Mouse (Mus musculus): Measurements from ENCODE around the gene Wnt7b.
A peak's percentile ranks its signal among the peaks of the same experiment; 100 is the strongest.

Gene Wnt7b

DNA sequence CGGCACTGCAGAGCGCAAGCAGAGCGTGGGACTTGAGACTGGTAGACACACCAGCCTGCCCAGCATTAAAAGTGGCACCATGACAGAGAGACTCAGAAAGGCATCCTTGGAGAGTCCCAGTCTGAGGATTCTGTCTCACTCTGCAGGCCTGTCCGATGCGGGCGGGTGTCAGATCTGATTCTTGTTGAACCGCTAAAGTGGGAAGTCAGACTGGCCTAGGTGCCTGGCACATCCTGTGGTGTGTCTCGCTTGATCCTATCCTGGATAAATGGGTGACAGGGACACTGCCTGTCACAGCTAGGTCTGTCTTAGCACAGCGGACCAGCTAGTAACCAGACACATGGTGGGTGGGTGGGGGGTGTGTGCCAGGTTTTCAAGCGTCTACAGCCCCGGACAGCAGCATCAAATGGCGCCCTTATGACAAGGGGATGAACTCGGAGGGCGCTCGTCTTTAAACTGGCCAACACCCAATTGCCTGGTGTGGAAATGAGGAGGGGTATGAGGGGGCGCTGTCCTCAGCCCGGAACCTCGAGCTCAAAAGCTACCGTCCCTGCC, at the start of gene Wnt7b:
Gene Wnt7b, minus strand, starts transcription at position 118 of the 555 bp plus-strand sequence.
- DNase-seq = no peak

GRCm38 (mm10) chr15:85631591-85631990, 49.3 kb upstream of the Wnt7b start:
- DNase-seq = no peak

GRCm38 (mm10) chr15:85629924-85630545, 47.8 kb upstream of the Wnt7b start:
- DNase-seq = peak; percentile 32 to 44

GRCm38 (mm10) chr15:85625666-85626279, 43.5 kb upstream of the Wnt7b start:
- peak; percentile 70 to 72 for DNase-seq

- no peak for DNase-seq
These were observed 39.9 kb upstream of the Wnt7b start for GRCm38 (mm10) chr15:85622213-85622612.

GRCm38 (mm10) chr15:85615537-85616100, 33.3 kb upstream of the Wnt7b start:
- DNase-seq = no peak

- DNase-seq = no peak
These were observed 32.8 kb upstream of the Wnt7b start for GRCm38 (mm10) chr15:85615075-85615474.

DNA sequence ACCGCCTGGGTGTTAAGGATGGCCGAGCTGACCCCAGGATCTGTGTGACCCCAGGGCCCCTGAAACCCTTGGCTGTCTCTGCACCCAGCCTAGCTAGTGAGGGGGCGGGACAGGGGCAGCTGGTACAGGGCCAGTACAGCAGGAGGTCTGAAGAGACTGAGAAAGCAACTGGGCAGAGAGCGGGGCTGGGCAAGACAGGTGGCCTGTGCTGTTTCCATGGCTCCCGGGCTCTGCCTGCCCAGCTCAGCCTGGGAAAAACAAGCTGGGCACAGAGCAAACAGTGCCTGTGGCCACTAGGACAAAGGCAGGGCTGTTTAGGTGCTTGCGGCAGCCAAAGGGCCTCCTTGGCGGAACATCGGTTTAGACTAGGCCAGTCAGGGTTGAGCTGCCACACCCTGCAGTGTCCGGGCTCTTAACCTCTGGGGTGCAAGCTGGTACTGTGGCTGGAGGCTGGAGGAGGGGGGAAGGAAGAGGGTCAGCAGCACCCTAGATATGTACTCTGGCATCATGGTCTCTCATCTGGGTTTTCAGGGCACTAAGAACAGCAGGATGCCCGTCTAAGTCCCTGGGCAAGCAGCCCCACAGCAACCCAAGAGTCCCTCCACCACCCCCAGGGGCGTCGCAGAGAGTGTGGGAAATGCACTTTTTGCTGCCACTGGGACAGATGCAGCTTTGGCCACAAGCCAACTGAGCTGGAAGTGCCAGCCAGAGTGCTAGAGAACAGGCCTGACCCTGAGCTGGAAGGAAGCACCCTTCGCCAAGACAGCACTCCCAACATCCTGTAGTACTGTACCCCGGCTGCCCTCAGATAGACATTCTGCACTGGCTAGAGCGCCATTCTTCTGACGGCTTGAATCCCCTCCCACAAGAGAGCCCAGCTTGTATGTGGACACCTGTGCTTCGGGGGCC, 31.3 kb upstream of the Wnt7b start:
- peak; percentile 67 to 78 for DNase-seq

GRCm38 (mm10) chr15:85612660-85613357, 30.5 kb upstream of the Wnt7b start:
- DNase-seq = peak; percentile 73 to 80

- peak; percentile 72 to 77 for DNase-seq
These were observed 29.6 kb upstream of the Wnt7b start for GRCm38 (mm10) chr15:85611701-85612520.

- peak; percentile 94 to 95 for DNase-seq
These were observed 28.4 kb upstream of the Wnt7b start for GRCm38 (mm10) chr15:85610618-85611218.

GRCm38 (mm10) chr15:85610120-85610519, 27.8 kb upstream of the Wnt7b start:
- DNase-seq = no peak

GRCm38 (mm10) chr15:85609266-85610004, 27.2 kb upstream of the Wnt7b start:
- DNase-seq = peak in 1 of 2 experiments; percentile 66

- DNase-seq = no peak
These were observed 23.8 kb upstream of the Wnt7b start for GRCm38 (mm10) chr15:85605962-85606610.

DNA sequence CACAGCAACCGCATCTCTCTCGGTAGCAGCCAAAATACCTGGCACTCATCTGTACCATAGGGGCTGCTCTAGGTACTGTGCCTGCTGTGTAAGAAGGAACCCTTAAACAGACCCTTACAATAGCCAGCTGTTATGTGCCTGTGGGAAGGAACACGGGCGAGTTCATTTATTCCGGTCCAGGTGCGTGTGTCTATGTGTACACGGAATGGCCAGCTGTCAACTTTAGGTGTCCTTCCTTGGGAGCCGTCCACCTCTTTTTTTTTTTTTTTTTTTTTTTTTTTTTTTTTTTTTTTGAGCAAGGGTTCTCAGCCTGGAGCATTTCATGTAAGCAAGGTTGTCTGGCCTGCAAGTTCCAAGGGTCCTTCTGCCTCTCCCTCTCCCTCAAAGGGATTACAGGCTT, 22.7 kb upstream of the Wnt7b start:
- DNase-seq = no peak

- DNase-seq = no peak
These were observed 22.2 kb upstream of the Wnt7b start for GRCm38 (mm10) chr15:85604507-85604906.

DNA sequence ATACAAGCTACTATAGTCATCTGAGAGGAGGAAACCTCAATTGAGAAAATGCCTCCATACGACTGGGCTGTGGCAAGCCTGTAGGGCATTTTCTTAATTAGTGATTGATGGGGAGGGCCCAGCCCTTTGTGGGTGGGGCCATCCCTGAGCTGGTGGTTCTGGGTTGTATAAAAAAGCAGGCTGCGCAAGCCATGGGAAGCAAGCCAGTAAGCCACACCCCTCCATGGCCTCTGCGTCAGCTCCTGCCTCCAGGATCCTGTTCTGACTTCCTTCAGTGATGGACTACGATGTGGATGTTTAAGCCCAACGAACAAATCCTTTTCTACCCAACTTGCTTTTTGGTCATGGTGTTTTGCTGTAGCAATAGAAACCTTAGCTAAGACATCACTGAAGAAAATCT, 21.1 kb upstream of the Wnt7b start:
- DNase-seq = no peak

DNA sequence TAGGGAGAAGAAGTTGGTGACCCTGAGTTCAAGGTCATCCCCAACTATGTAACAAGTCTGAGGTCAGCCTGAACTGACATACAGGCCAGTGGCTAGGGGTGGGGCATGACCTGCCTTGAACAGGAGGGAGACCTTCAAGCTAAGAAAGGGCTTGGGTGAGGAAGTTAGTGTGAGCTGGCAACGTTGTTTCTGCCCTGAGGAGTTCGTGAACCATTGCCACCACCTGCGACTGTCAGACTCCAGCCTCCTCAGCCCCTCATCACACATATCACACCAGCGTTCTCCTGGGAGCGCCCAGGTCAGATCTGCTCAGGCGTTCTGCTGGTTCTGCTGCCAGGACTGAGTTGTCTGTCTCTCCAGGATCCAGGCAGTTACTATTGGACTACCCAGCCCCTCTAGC, 20.5 kb upstream of the Wnt7b start:
- no peak for DNase-seq

- no peak for DNase-seq
These were observed 19.7 kb upstream of the Wnt7b start for GRCm38 (mm10) chr15:85602021-85602420.

- no peak for DNase-seq
These were observed 18.9 kb upstream of the Wnt7b start for GRCm38 (mm10) chr15:85601202-85601601.
